Mouse (Mus musculus) midbrain, embryonic 14.5 days (tissue): Measurements from ENCODE around the gene Ifitm7. TPM values are rescaled to one million over a fixed set of nuclear protein-coding genes. Genes with fewer than 3 reads are reported as not detected.

Experiments
- polyA plus RNA-seq: library from polyadenylated mRNA; unstranded; fragments of >200 nt; fragmentation: Nextera tagmentation; extraction: Ambion mirVana; gene quantifications from 2 replicates; pipeline ENCODE4 v1.2.1, GENCODE M21; 2014

The Ifitm7 gene
- polyA plus RNA-seq, 1 experiment from 2014 or later, result 1.8 TPM

Other genes with a start within 250 kb of the Ifitm7 start
- gene Rrn3, start 206.2 kb downstream of the Ifitm7 start, polyA plus RNA-seq, result 78.4 and 102 TPM in 2 replicates
- gene Ntan1, start 168.0 kb downstream of the Ifitm7 start, polyA plus RNA-seq, result 205 and 213 TPM in 2 replicates
- 54.7 and 77.8 TPM in 2 replicates for gene Pdxdc1, start 83.8 kb downstream of the Ifitm7 start, polyA plus RNA-seq
- 22.0 and 23.4 TPM in 2 replicates for gene Mpv17l, start 83.7 kb downstream of the Ifitm7 start, polyA plus RNA-seq
- 166 and 194 TPM in 2 replicates for gene 2900011O08Rik, start 284 bp downstream of the Ifitm7 start, polyA plus RNA-seq
- gene Nde1, start 176.4 kb upstream of the Ifitm7 start, polyA plus RNA-seq, result 19.4 and 39.0 TPM in 2 replicates
- gene Marf1, start 176.5 kb upstream of the Ifitm7 start, polyA plus RNA-seq, result 18.6 and 28.5 TPM in 2 replicates